Mouse (Mus musculus) ovary, postnatal 14 days (tissue): ENCODE results near the gene Olfr228.
A peak's percentile ranks its signal among the peaks of the same experiment; 100 is the strongest.
"Not testable (repeated sequence)": the region's sequence is repeated elsewhere in the genome, so short reads cannot be mapped to it uniquely, and the experiment has no call there.

Source experiments
- DNase-seq: peaks from one replicate; pipeline ENCODE4 v3.0.0; 2022; ENCODE audit warnings: low spot score

Gene Olfr228

GRCm38 (mm10) chr2:86487286-86487685 is at the start of gene Olfr228:
Gene Olfr228, minus strand, starts transcription at chr2:86487386.
- DNase-seq: no peak

DNA sequence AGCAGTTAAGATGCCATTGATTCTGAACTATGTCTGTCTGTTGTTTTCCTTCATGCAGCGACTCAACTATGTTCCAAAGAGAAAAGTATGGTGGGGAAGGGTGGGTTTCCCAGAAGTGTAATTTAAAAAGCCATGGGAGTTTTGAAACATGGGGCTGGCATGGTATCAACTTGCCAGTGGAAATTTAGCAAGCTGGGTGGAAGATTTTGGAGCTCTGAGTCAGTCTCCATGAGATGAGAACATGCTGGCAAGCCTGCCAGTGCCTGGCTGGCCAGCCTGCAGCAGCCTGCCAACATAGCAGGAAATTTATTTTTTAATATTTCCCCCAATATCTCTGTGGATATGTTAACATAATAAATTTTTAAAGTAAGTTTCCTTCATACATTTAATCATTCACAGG is 43.8 kb upstream of the Olfr228 start:
- no peak for DNase-seq

- no peak for DNase-seq
Observed at GRCm38 (mm10) chr2:86508161-86508560, 21.0 kb upstream of the Olfr228 start, which contains the start of gene Olfr1076. Gene Olfr1076, plus strand, starts transcription at chr2:86508461.

DNA sequence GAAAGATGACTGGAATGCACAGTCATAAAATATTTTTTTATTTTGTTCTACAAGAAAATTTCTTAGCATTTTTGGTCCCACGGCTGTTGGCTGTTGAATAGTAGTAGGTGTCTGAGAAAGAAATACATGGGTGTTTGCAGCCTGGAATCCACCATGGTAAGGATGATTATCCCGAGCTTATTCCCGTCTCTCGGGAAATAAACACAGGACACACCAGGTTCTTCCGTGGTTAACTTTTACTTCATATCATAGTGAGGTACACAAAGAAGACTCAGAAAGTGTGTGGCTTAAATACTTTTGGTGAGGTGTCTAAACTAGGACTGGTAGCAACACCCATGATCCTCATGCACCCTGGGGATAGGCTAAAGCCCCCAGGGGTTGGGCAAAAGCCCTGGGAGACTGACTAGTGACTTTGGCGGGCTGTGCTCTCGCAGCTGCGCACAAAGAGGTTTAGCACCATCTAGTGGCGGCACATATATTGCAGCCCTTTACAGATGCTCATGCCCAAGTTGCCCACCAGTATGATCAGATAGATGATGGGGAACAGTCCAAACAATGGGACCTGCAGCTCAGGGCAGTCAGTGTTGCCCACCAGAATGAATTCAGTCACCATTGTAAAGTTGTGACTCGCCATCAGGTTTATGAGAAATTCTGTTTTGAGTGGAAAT is 22.6 kb downstream of the Olfr228 start:
- peak; percentile 37 for DNase-seq

DNA sequence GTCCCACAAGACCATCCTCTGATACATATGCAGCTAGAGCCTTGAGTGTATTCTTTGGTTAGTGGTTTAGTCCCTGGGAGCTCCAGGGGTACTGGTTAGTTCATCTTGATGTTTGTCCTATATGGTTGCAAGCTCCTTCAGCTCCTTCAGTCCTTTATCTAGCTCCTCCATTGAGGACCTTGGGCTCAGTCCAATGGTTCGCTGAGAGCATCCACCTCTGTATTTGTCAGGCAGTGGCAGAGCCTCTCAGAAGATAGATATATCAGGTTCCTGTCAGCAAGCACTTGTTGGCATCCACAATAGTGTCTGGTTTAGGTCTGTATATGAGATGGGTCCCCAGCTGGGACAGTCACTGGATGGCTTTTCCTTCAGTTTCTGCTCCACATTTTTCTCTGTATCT is 26.8 kb downstream of the Olfr228 start:
- DNase-seq: no peak

DNA sequence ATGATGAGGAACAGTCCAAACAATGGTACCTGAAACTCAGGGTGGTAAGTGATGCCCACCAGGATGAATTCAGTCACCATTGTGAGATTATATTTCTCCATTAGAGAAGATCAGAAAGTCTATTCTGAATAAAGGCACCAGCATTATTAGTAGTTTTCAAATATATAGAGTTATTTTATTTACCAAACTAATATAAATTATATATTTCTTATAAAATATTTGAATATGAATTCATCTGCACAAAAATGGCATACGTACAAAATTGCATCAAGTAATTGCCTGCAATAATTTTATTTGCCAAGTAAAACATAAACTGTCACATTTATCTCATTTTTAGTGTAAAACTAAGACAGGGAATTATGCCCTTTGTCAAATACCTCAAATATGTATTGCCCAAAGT is 31.0 kb downstream of the Olfr228 start, which contains the start of gene Olfr1066:
TSS of gene Olfr1066 (minus strand) at position 101 of the 400 bp plus-strand sequence.
- DNase-seq: no peak

DNA sequence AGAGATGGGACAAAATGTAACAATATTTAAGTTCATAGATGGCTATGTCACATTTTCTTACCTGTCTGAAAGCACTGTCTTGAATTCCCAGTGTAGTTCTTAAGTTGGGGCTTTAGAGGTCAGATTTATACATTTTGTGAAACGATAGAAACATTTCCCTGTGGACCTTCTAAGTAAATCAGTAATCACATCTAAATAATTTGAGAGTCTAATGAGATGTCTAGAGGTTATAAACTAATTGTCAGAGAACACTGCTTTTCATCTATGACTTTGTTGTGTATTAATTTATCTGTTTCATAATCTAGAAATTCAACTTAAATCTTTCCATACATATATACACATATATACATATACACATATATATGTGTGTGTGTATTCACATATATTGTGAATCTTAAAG is 36.7 kb downstream of the Olfr228 start, which contains the start of gene Olfr1065:
TSS of gene Olfr1065 (minus strand) at position 101 of the 400 bp plus-strand sequence.
- not testable (repeated sequence) for DNase-seq

DNA sequence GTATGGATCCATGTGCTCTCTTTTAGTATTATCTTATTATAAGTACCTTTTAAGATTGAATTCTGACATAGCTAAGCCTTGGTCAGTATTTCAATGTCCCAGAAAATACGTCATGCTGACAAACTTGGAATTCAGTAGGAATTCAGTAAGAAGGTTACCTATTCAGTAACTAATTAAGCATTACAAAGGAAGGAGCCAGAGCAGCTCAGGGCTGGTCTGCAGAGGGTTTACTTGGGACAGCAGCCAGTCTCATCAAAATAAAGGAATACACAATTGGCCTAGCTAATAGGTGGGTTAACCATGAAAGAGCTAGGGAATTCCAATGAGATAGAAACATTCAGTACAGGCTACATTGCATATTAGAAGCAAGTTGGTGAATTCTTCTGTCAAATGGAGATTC is 45.1 kb downstream of the Olfr228 start:
- DNase-seq: not testable (repeated sequence)
